In the genomic region with DNA sequence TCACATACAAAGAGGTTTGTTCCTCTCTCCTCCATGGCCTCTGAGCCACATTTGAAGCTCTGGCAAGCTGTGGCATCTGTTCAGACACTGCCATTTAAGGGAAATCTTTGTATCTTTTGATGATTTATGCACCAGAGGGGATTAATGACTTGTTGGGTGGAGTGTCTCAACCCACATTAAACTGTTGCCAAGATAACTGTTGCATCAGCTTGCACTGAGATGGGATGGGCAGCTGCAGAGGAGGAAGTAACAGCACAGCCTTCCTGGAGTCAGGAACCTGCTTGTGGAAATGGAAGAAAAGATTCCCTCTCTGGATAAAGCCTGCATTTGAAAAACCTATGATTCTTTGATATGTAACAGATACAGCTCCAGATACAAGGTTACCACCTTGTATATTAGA, we compare ENCODE assay signal across 20 mouse cellular contexts.
A peak's percentile ranks its signal among the peaks of the same experiment; 100 is the strongest.
DNase-seq lines count a peak whose midpoint lies in the region.
"Had no signal": no experiment of that assay in that cellular context is flagged by ENCODE, and none has a peak within 500 bp of the region (broad histone marks: within the 10 kb centered on the region; RNA-seq: fewer than 3 reads in every experiment).

No protein-coding gene starts in this region.

- H3K4me1 ChIP-seq in hindbrain, embryonic 10.5 days (replicated peaks): no peaks in the 10 kb centered on the region
- H3K4me1 ChIP-seq: heart, embryonic 12.5 days; hindbrain, embryonic 15.5 days; limb, embryonic 13.5 days; midbrain, embryonic 10.5 days had no signal

- H3K4me3 ChIP-seq in hindbrain, embryonic 10.5 days: no peak overlapping the region
- H3K4me3 ChIP-seq: heart, embryonic 12.5 days; hindbrain, embryonic 15.5 days; left cerebral cortex, adult 2 months; limb, embryonic 13.5 days; midbrain, embryonic 10.5 days had no signal

- no peak overlapping the region for H3K27ac ChIP-seq in hindbrain, embryonic 10.5 days
- H3K27ac ChIP-seq: hindbrain, embryonic 15.5 days; left cerebral cortex, adult 2 months; limb, embryonic 13.5 days; liver, embryonic 14.5 days; midbrain, embryonic 10.5 days had no signal

- no peaks in the 10 kb centered on the region for H3K36me3 ChIP-seq in hindbrain, embryonic 10.5 days
- H3K36me3 ChIP-seq: heart, embryonic 12.5 days; hindbrain, embryonic 15.5 days; limb, embryonic 13.5 days; midbrain, embryonic 10.5 days had no signal

- no peaks in the 10 kb centered on the region for H3K27me3 ChIP-seq in hindbrain, embryonic 10.5 days (ENCODE audit: insufficient read depth, poor library complexity, severe bottlenecking)
- H3K27me3 ChIP-seq: heart, embryonic 12.5 days; hindbrain, embryonic 15.5 days; limb, embryonic 13.5 days; Patski had no signal

- DNase-seq in adrenal gland, adult 2 months: peak; percentile 49
- no peak for DNase-seq in adrenal gland, postnatal 25 days
- DNase-seq in layer of hippocampus, adult 8-10 months (ENCODE audit: low spot score in 2 of 2): peak; percentile 12 to 23
- no peak for DNase-seq in layer of hippocampus, postnatal 10 days (ENCODE audit: low spot score in 2 of 2)
- peak; percentile 34 for DNase-seq in brain, adult 2 months (ENCODE audit: low read depth, low spot score)
- peak; percentile 29 for DNase-seq in skeletal muscle tissue, adult 2 months (ENCODE audit: low read depth, low spot score)
- no peak for DNase-seq in hindbrain, embryonic 10.5 days (ENCODE audit: low spot score)
- no peak for DNase-seq in kidney, adult 11 months
- DNase-seq: cerebellum, adult 9-11 months; gastrocnemius, postnatal 14 days; kidney, adult 2 months; kidney, postnatal 25 days; right cerebral cortex, postnatal 4 days had no signal

- H3K9me3 ChIP-seq in hindbrain, embryonic 10.5 days: no peaks in the 10 kb centered on the region
- H3K9me3 ChIP-seq: heart, embryonic 12.5 days; hindbrain, embryonic 15.5 days; limb, embryonic 13.5 days; midbrain, embryonic 10.5 days had no signal

Comparison
In these comparisons a context has a peak if more than half of its experiments do, and no peak if none do; other contexts are left out.
1. DNase-seq: peak in adrenal gland, adult 2 months (single experiment), layer of hippocampus, adult 8-10 months (2 of 2), brain, adult 2 months (single experiment) and skeletal muscle tissue, adult 2 months (single experiment); none in adrenal gland, postnatal 25 days (single experiment), layer of hippocampus, postnatal 10 days (0 of 2), hindbrain, embryonic 10.5 days (single experiment) and kidney, adult 11 months (single experiment).